Mouse (Mus musculus): ENCODE measurements at regions not wholly inside any gene's neighbourhood (a gene's known extent, or its start where the extent isn't known, plus 50 kb on each side); places are given as distances from the start of the nearest gene placed in this dataset.

DNA sequence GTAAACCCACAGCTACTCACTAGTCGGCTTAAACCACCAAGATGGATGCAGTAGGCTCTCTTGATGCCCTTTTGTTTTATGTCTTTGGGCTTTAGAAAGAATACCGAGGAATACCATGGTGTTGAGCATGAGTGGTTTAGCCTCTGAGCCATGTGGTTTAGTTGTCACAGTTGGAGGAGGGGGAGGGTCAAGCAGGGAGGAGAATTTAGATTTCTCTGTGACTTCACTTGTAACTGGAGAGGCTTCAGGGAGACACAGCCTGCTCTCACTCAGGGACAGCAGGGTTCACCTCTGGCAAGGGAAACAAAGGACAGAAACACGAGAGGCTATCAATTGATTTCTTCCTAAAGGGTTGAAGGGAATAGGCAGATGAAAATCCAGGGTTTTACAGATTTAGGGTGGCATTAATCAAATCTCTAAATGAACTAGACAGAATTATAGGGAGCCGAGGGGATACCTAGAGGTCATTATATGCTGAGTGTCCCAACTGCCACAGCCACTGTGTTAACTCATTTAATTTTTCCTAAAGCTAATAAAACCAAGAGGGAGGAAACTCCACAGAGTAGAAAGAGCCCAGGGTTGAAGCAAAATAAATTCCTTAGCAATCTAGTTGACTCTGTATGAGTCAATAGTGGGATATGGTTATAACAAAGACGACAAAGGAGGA lies 2113.7 kb upstream of the 5930422O12Rik start:
- DNase-seq: no peak

DNA sequence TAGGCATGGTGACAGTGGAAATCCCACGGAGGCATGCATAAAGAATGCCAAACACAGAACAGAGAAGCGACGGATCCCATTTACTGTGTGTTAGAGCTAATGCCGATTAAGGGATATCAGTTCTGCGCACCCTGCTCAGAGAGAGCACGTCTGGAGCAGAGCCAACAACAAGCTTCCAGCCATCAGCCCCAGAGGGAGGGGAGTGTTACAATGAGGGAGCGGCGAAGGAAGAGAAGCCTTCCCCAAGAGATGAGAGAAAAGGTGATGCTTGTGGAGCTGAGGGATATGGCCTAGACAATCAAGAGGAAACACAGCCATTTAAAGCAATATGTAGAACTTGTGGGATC lies 2113.2 kb upstream of the 5930422O12Rik start:
- peak; percentile 55 for DNase-seq

DNA sequence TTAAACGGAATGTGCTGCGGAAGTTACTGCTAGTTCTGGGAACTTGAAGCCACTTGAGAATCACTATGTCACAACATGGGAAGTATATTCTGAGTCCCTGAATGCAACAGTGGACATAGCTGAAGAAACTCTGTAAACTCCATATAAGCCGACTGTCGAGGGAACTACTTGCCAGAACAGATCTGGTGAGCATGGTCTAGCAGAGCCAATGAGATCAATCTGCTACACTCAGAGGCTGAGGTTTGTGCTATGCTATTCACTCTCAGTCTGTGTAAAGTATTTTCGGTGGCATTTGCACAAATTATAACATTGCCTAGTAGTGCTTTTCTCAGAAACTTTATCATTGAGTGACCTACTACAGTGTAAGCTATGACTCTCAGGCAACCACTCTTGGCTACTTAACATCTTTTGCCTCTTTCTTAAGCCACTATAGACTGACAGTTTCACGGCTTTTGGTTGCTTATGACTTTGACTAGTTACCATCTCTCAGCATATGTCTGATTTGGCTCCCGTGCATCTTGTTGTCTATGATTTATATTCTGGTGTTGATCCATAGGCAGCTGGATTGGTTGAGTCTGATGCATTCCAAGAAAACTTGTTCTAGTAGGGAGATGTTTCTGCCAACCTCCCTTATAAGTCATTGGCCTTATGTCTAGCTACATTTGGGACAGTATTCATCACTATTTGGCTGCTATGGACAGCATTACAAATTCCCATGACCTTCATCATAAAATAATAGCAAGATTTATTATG lies 2094.8 kb upstream of the 5930422O12Rik start:
- DNase-seq: no peak

DNA sequence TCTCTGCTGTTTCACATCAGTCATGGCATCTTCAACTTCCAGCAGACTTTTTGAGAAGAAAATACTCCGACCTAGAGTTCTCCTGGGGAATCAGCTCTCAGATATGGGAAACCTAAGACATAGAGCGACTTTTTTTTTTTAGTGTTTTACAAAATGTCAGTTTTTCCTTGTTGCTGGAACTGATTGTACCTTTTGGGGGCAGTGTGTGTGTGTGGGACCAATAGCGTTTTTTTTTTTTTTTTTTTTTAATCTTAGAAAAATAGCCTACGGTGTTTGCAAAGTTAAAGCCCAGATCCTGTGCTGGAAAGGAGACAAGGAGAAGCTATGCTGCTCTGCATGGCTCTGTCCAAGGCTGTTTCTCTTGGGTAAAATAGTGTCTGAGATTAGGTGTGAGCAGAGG lies 2080.0 kb upstream of the 5930422O12Rik start:
- no peak for DNase-seq

DNA sequence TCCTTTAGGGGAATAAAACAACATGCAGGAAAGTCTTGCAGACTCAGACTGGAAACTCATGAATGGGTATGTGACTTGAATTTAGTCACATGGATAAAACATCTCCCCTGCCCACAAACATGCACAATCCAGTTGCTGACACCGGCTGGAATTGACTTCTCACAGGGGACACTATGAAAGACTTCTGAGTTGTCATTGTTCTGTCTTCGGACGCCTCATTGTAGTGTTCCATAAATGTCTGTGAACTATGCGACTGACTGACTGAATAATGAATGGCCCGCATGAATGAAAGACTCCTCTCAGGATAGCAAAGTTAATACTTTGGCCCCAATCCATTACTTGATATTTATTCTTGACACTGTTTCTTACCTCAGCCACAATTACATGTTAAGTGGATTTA lies 2058.9 kb upstream of the 5930422O12Rik start:
- no peak for DNase-seq

DNA sequence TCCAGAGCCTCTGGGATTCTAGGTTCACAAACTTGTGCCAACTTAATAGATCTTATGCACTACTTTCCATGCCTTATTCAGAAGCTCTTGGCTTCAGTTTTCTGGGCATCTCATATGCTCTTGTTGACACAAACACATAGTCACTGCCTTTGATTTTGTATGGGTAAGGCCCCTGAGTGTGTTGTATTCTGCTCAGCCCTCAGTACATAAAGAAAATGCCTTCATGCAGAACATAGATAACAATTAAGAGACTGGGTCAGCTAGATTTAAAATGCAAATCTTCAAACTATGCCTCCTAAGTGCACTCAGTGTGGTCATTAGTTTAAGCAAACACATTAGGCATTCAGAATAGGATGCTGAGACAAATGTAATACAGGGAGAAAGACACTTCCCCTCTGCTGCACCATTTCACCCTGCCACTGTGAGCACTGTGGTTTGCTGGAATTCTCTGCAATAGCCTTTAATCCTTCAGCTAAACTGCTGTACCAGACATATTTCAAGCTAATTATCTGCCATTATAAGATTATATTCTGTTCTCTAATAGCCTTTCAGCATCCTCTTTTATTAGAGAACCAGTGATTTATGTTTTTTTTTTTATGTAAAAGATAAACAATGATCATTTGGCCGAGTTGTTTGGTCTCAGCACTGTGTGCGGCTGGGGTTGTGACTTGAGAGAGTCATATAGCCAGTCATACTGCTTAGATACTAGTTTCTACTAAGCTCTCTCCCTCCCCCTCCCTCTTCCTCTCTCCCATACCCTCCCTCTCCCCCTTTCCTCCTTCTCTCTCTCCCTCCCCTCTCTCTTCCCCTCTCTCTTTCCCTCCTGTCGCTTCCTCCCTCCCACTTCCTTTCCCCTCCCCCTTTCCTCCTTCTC lies 2058.1 kb upstream of the 5930422O12Rik start:
- DNase-seq: no peak

DNA sequence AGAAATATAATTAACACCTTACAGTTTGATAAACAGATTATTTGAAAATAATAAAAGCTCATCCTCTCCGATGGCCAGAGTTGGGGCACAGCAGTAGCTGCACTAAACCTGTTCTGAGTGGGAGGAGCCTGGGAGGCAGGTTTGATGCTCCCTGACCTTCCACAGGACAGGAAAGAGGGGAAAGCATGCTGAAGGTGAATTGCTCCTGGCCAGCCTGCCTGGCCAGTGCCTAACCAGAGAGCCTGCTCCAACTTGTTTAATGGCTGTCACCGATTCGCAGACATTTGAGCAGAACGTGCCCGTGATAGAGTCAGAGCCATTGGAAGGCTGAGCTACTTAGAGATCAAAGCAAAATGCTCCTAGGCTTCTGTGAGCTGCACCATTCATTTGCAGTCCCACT lies 2056.9 kb upstream of the 5930422O12Rik start:
- no peak for DNase-seq

DNA sequence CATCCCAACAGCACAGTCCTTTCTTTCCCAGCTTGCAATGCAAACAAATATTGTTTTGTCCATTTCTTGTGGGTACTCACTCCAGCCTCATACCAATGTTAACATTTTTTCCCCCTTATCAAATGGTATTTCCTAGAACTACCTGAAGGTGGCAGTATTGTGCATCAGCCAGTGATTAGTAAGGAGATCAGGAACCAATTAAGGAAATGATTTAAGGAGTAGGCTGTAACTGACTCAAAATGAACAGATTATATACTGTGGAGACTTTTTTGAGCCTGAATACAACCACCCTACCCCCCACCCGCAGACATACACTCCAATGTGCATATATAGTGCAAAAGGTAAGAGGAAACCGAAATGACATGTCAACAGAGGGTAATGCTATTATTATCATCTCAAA lies 2056.1 kb upstream of the 5930422O12Rik start:
- no peak for DNase-seq

DNA sequence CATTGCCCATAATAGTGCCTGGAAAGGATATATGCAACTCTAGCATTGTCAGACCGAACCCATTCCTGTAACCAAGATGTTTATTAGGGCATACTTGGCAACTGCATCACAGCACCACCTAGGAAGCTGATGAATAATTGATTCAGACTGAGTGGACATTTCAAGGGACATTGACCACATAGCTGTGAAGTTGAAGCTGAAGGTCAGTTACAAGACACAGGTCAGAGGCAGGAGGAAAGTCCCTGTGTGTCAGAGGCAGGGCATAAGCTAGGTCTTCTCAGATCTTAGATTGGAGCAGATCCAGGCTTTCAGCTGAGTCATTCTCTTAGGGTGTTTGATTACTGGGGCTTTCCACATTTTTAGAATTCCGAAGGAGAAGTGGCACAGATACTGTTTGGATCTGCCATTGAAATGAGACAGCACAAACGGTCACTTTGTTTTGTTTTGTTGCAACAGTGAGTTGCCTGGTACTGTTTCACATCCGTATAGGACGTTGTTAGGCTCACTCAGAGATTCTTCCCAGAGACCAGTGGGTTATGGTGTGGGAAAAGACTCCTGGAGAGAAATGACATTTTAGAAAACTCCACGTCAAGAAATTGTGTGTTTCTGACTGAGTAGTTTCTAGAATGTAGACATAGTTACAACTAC lies 2055.2 kb upstream of the 5930422O12Rik start:
- no peak for DNase-seq

DNA sequence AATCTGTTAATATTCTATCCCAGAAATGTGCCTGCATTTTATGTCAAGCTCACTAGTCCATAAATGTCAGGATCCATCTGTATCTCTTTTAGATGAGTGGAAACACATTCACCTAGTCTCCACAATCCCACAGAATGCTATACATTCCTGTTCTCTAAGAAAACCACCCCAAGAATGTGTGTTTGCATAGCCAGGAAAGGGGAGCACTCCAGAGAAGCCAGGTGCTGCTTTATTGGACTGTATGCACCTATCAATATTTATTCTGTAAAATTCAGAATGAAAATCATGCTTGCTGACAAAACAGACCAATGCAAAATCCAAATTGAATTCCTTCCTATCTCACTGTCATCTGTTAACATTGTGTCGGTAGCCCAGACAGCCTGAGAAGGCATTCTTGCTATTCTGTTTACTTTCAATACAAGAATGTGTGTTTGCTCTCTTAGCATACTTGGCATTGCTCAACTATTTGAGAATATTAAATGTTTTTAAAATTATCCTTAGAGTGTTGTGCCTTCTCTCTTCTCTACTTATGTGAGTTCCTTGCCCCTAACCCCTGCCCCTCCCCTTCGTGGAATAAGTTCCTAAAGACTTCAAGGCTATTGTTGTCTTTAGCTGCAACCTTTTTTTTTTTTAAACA lies 2050.7 kb upstream of the 5930422O12Rik start:
- DNase-seq: peak; percentile 19

DNA sequence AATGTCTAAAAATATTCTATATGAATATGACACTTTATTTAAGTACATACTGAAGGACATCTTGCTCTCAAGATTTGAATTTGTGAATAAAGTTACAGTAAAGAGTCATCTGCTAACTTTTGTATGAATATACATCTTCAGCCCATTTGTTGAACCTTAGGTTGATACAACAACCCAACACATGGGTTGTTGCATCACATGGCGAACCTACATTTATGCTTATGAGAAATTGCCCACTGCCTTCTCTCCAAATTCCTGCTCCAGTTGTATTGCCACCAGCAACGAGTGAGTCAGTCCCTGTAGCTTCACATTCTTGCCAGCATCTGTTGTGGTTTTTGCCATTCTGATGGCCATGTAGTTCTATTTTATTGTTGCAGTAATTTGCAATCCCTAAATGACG lies 2023.7 kb upstream of the 5930422O12Rik start:
- DNase-seq: no peak

DNA sequence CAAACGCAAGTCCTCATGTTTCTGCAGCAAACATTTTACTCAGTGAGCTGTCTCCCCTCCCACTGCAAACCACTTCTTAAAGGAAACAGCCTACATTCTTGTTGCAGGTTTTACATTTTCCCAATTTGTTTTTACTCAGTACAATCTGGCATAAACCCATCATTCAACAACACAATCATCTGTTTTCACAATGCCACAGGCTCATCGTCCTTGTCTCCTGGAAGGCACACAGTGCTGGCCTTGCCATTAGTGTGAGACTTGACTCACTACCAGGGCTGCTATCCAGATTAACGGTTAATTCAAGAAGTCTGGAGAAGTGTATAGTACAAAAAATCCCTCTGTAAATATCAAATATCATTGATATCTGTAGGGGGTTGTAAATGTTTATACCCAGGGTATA lies 2006.3 kb upstream of the 5930422O12Rik start:
- no peak for DNase-seq

DNA sequence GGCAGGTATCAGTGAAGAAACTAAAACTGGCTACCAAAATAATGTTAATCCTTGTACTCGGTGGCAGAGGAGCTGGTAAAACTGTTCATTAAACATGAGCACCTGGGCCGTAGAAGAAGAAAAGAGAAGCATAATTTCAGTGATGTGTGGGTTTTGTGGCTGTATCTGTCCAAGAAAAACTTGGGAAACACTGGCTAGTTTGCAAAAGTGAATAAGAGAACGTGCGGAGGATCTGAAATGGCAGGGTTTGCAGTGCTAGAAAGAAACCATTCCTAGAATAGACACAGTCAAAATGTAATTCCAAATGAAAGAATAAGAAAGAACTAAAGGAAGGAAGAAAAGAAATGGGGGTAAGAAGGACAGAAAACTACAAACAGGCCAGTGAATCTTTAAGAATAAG lies 2000.8 kb upstream of the 5930422O12Rik start:
- DNase-seq: no peak

DNA sequence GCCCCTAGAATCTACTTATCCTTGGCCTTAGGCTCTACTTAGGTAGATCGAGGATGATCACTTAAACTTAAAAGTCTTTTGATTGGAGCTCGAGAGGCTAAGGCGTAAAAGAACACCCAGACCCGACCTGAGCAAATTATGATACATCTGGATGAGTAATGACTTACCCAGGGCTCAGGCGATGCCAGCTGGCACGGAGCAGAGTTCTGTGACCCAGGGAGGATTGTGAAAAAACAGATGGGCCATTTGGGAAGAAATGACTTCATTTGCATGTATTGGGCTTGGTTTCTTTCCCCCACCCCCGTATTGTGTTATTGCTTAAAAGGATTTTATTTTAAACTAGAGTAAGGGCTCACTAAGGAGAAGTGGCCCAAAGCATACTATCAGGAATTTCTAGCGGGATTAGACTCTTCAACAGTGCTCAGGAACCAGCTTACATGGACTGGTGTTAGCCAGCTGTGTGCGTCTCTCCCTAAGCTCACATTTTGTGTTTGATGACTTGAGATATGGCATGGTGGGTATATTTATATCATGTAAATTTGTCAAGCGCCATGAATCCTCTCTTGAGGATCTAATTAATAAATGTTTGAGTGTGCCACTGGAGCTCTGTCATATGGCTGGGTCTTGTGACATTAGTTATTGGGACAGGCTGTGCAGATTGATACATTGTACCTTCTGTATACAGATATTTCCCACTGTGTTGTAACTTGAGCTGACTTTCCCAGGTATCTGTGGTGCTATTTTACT lies 1991.9 kb upstream of the 5930422O12Rik start:
- DNase-seq: no peak

DNA sequence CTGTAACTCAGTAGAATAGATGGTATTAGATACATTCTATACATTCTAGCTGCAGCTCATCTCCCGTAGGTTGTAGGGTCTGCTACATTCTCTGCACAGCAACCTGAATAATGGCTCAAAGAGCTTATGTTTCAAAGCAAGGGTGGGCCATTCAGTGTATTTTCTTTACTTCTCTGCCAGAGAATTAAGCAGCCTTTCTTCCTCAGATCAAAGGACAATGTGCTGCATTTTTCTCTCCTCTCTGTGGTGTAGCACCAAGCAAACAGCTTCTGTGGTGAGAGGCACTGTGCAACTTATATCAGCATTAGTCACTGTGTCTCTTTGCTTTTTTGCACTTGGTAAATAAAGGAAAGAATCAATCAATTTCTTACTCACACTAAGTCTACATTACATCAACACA lies 1983.7 kb upstream of the 5930422O12Rik start:
- no peak for DNase-seq

DNA sequence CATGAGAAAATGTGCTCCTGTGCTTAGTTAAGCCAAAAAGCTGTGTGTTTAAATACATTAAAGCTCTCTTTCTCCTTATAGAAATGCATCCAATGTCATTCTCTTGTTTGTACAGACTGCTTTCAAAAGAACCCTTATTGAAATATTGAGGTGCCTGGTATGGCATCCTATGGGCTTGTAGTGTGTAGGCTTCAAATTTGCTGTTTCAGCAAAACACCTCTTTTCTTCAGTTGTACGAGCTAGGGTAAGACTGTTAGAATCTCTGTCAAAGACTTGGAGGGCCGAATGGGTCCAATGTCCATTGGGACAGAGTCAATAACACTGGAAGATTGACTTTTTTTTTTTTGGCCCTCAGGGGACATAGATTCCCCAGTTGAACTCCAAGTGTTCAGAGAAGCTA lies 1980.5 kb upstream of the 5930422O12Rik start:
- no peak for DNase-seq

DNA sequence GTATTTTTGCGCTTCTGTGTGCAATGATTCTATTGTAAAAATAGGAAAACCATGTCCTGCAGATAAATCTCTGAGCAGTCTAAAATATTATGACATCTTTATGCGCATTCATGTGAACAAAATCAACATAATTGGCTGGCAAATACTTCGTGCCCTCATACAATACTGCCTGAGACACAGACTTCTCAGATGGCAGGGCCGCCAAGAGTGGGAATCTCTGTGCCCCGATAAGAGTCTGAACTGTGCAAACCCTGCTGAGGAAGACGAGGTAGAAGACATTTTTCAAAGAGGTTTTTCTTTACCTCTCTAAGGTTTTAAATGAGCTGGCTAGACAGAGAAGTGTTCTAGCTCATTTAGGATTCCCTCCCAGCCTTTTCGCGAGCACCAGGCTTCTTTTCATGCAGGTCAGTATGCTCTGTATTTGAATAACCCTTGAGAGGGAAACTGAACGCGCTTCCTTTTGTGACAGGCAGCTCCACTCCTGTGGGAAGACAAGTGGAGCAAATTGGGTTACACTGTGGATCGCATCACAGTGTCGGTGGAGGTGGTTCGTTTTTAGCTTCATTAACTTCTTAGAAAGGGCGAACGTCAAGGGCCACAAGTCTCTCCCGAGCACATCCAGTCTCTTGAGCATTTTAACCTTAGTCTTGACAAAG lies 1973.6 kb upstream of the 5930422O12Rik start:
- DNase-seq: no peak

DNA sequence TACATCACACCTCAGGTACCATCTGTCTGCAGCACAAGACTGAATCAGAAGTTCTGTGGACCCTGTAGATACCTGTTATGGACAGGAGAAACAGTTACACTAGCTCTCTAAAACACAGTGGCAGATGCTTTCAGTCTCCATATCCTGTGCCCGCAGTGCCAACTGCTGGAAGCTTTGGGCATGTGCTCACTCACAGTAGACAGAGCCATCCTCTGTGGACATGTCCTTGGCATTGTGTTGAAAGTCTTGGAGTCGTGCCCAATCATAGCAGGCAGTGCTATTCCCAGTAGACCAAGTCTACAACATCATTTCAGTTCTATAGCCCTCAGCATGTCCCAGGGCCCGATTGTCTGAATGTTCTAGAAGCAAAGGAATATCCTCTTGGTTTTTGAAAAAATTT lies 1968.2 kb upstream of the 5930422O12Rik start:
- DNase-seq: no peak
